Mouse (Mus musculus): ENCODE measurements at regions not wholly inside any gene's neighbourhood (a gene's known extent, or its start where the extent isn't known, plus 50 kb on each side); places are given as distances from the start of the nearest gene placed in this dataset.
A peak's percentile ranks its signal among the peaks of the same experiment; 100 is the strongest.

GRCm38 (mm10) chr3:134102151-134102738, 134.0 kb upstream of the Cxxc4 start:
- no peak overlapping the region for H3K9ac ChIP-seq
- ATAC-seq (ENCODE audit: low FRiP score, low read depth), result no peak

GRCm38 (mm10) chr3:134104625-134105024, 131.7 kb upstream of the Cxxc4 start:
- H3K27me3 ChIP-seq, result no peaks in the 10 kb centered on the region
- WGBS, result 91% methylated on average over 1 of the region's 1 CpGs
- no peak overlapping the region for H3K27ac ChIP-seq (replicated peaks)
- no peak for ATAC-seq (ENCODE audit: low FRiP score, low read depth)
- H3K9me3 ChIP-seq, result no peaks in the 10 kb centered on the region
- no peak overlapping the region for H3K9ac ChIP-seq
- no peak overlapping the region for H3K4me3 ChIP-seq
- H3K36me3 ChIP-seq, result no peaks in the 10 kb centered on the region
- peaks cover 7% of the 10 kb centered on the region; the same call in 1 of the 2 replicates for H3K4me1 ChIP-seq (replicated peaks)
- no peak overlapping the region for H3K4me2 ChIP-seq

More at GRCm38 (mm10) chr3:134102151-134102738, 134.0 kb upstream of the Cxxc4 start:
- Histone ChIP-seq H3K36me3 (no peaks in the 10 kb centered on the region), H3K27ac (replicated peaks) (no peak overlapping the region), H3K27me3 (no peaks in the 10 kb centered on the region), H3K4me2 (no peak overlapping the region), H3K4me1 (replicated peaks) (peaks cover 8% of the 10 kb centered on the region; the same call in 1 of the 2 replicates), H3K9me3 (no peaks in the 10 kb centered on the region), H3K4me3 (no peak overlapping the region)
- 79% methylated on average over 3 of the region's 3 CpGs for WGBS

DNA sequence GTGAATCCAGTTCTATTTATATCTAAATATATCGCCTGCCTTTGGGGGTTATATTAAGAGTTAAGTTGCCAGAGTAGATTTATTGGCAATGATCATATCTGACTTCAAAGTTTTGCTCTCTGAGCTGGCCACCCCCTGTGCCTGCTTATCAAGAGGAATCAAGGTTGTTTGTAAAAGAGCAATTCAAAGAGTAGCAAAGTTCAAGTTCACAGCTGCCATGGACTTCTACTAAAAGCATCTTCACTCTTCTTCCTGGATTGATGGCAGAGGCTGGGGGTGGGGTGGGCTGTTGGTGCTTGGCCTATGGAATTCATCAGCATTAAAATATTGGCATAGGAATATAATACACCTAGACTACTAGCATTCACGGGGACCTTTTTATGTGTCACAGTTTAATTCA, 131.2 kb upstream of the Cxxc4 start:
- H3K27ac ChIP-seq (replicated peaks), result no peak overlapping the region
- no peaks in the 10 kb centered on the region for H3K27me3 ChIP-seq
- 88% methylated on average over 2 of the region's 2 CpGs for WGBS
- H3K4me1 ChIP-seq (replicated peaks), result peaks cover 2% of the 10 kb centered on the region; the same call in 1 of the 2 replicates
- H3K4me2 ChIP-seq, result no peak overlapping the region
- no peaks in the 10 kb centered on the region for H3K9me3 ChIP-seq
- H3K36me3 ChIP-seq, result no peaks in the 10 kb centered on the region
- H3K4me3 ChIP-seq, result no peak overlapping the region
- no peak overlapping the region for H3K9ac ChIP-seq
- no peak for ATAC-seq (ENCODE audit: low FRiP score, low read depth)

GRCm38 (mm10) chr3:134105567-134105966, 130.7 kb upstream of the Cxxc4 start:
- H3K36me3 ChIP-seq, result no peaks in the 10 kb centered on the region
- no peak for ATAC-seq (ENCODE audit: low FRiP score, low read depth)
- 64% methylated on average over 3 of the region's 3 CpGs for WGBS
- H3K27ac ChIP-seq (replicated peaks), result no peak overlapping the region
- no peaks in the 10 kb centered on the region for H3K9me3 ChIP-seq
- H3K27me3 ChIP-seq, result no peaks in the 10 kb centered on the region
- no peak overlapping the region for H3K9ac ChIP-seq
- H3K4me3 ChIP-seq, result no peak overlapping the region
- no peak overlapping the region for H3K4me2 ChIP-seq
- no peaks in the 10 kb centered on the region for H3K4me1 ChIP-seq (replicated peaks)

- no peaks in the 10 kb centered on the region for H3K9me3 ChIP-seq
- H3K4me2 ChIP-seq, result no peak overlapping the region
- H3K27me3 ChIP-seq, result no peaks in the 10 kb centered on the region
- no peak overlapping the region for H3K27ac ChIP-seq (replicated peaks)
- H3K4me1 ChIP-seq (replicated peaks), result no peaks in the 10 kb centered on the region
- no peak overlapping the region for H3K9ac ChIP-seq
- ATAC-seq (ENCODE audit: low FRiP score, low read depth), result no peak; the same call in 1 of the 2 replicates
- H3K4me3 ChIP-seq, result no peak overlapping the region
- H3K36me3 ChIP-seq, result no peaks in the 10 kb centered on the region
- 14% methylated on average over 1 of the region's 1 CpGs for WGBS
These were observed 121.8 kb upstream of the Cxxc4 start for GRCm38 (mm10) chr3:134114501-134114900.

DNA sequence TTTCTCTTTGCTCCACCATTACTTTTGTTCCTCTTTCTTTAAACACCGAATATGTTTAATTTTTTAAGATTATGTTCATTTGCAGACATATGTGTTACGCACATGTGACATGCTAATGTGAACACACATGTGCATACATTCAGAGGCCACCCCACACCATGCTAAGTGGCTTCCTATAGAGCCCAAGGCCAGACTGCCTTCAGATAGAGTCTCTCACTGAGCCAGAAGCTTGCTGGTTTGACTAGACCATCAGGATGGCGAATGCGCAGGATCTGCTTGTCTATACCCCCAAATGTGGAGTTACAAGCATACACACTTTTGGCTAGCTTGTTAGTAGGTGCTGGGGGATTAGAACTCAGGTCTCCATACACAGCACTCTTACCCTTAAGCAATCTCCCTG, 121.3 kb upstream of the Cxxc4 start:
- no peaks in the 10 kb centered on the region for H3K4me1 ChIP-seq (replicated peaks)
- no peak overlapping the region for H3K4me3 ChIP-seq
- WGBS, result 94% methylated on average over 4 of the region's 4 CpGs
- H3K4me2 ChIP-seq, result no peak overlapping the region
- no peaks in the 10 kb centered on the region for H3K36me3 ChIP-seq
- H3K9me3 ChIP-seq, result no peaks in the 10 kb centered on the region
- H3K27me3 ChIP-seq, result no peaks in the 10 kb centered on the region
- H3K27ac ChIP-seq (replicated peaks), result no peak overlapping the region
- ATAC-seq (ENCODE audit: low FRiP score, low read depth), result no peak
- no peak overlapping the region for H3K9ac ChIP-seq

DNA sequence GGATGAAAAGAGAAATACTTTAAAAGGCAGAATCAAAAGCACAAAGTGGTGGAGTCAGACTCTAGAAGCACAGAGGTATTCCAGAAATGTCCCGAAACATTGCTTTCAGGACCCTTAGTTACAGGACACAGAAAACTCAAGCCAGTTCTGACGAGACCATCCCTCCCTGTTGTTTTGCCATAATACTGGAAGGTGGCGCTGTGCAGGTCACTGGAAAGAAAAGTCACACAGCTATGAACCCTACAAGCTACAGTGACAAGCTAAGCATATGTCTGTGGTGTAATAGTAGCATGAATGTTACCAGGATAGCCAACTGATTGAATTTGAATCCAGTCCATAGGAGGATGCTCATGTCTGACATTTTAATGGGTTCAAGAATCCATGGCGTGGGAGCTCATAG, 117.4 kb upstream of the Cxxc4 start:
- H3K9ac ChIP-seq, result no peak overlapping the region
- H3K4me3 ChIP-seq, result no peak overlapping the region
- no peaks in the 10 kb centered on the region for H3K9me3 ChIP-seq
- H3K4me1 ChIP-seq (replicated peaks), result no peaks in the 10 kb centered on the region
- H3K4me2 ChIP-seq, result no peak overlapping the region
- H3K27ac ChIP-seq (replicated peaks), result no peak overlapping the region
- H3K36me3 ChIP-seq, result no peaks in the 10 kb centered on the region
- 68% methylated on average over 4 of the region's 4 CpGs for WGBS
- H3K27me3 ChIP-seq, result no peaks in the 10 kb centered on the region
- ATAC-seq (ENCODE audit: low FRiP score, low read depth), result no peak

GRCm38 (mm10) chr3:134124982-134125381, 111.3 kb upstream of the Cxxc4 start:
- no peak for ATAC-seq (ENCODE audit: low FRiP score, low read depth)
- Histone ChIP-seq H3K27me3 (no peaks in the 10 kb centered on the region), H3K4me3 (no peak overlapping the region), H3K27ac (replicated peaks) (no peak overlapping the region), H3K4me1 (replicated peaks) (no peaks in the 10 kb centered on the region), H3K4me2 (no peak overlapping the region), H3K9me3 (no peaks in the 10 kb centered on the region), H3K36me3 (no peaks in the 10 kb centered on the region), H3K9ac (no peak overlapping the region)

DNA sequence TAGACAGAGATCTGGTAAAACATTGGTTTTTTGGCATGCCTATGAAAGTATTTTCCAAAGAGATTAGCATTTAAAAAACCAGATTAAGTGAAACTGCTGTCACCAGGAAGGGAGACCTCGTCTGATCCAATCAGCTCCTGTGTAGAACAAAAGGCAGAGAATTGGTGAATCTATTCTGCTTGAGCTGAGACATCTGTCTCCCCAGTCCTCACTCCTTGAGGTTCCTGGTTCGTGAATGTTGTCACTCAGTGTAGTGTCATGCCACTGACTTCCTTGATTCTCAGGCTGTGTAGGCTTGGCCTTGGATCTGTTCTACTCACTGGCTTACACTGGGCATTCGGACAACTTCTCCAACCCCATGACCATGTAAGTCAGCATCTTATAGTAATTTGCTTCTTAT, 105.9 kb upstream of the Cxxc4 start:
- H3K9me3 ChIP-seq, result no peaks in the 10 kb centered on the region
- no peak for ATAC-seq (ENCODE audit: low FRiP score, low read depth)
- H3K9ac ChIP-seq, result no peak overlapping the region
- H3K4me3 ChIP-seq, result no peak overlapping the region
- no peaks in the 10 kb centered on the region for H3K27me3 ChIP-seq
- no peak overlapping the region for H3K4me2 ChIP-seq
- H3K4me1 ChIP-seq (replicated peaks), result no peaks in the 10 kb centered on the region
- 37% methylated on average over 3 of the region's 3 CpGs for WGBS
- no peak overlapping the region for H3K27ac ChIP-seq (replicated peaks)
- no peaks in the 10 kb centered on the region for H3K36me3 ChIP-seq

- H3K9ac ChIP-seq, result no peak overlapping the region
- no peaks in the 10 kb centered on the region for H3K27me3 ChIP-seq
- no peaks in the 10 kb centered on the region for H3K36me3 ChIP-seq
- 64% methylated on average over 7 of the region's 7 CpGs for WGBS
- ATAC-seq (ENCODE audit: low FRiP score, low read depth), result no peak
- H3K4me2 ChIP-seq, result 0 out of 2 replicates have a peak overlapping the region, but pooled peaks have one; percentile 53
- peaks cover 21% of the 10 kb centered on the region for H3K4me1 ChIP-seq (replicated peaks)
- H3K4me3 ChIP-seq, result no peak overlapping the region
- H3K27ac ChIP-seq (replicated peaks), result peak overlapping the region; percentile 63; the same call in 1 of the 2 replicates
- no peaks in the 10 kb centered on the region for H3K9me3 ChIP-seq
These were observed 91.0 kb upstream of the Cxxc4 start for GRCm38 (mm10) chr3:134145251-134145650.

- H3K9me3 ChIP-seq, result no peaks in the 10 kb centered on the region
- WGBS, result 71% methylated on average over 3 of the region's 3 CpGs
- peak overlapping the region; percentile 53; the same call in 1 of the 2 replicates for H3K4me2 ChIP-seq
- peaks cover 21% of the 10 kb centered on the region for H3K4me1 ChIP-seq (replicated peaks)
- peak overlapping the region; percentile 63; the same call in 1 of the 2 replicates for H3K27ac ChIP-seq (replicated peaks)
- 0 out of 2 replicates have a peak overlapping the region, but pooled peaks have one; percentile 13 for H3K9ac ChIP-seq
- H3K27me3 ChIP-seq, result no peaks in the 10 kb centered on the region
- peak; percentile 24; the same call in 1 of the 2 replicates for ATAC-seq (ENCODE audit: low FRiP score, low read depth)
- no peaks in the 10 kb centered on the region for H3K36me3 ChIP-seq
- H3K4me3 ChIP-seq, result no peak overlapping the region
These were observed 90.3 kb upstream of the Cxxc4 start for GRCm38 (mm10) chr3:134145935-134146334.

- peak overlapping the region; percentile 53 for H3K4me2 ChIP-seq
- peaks cover 21% of the 10 kb centered on the region for H3K4me1 ChIP-seq (replicated peaks)
- H3K9ac ChIP-seq, result peak overlapping the region; percentile 30
- no peaks in the 10 kb centered on the region for H3K36me3 ChIP-seq
- peak; percentile 98 for ATAC-seq (ENCODE audit: low FRiP score, low read depth)
- 15% methylated on average over 14 of the region's 14 CpGs for WGBS
- H3K9me3 ChIP-seq, result no peaks in the 10 kb centered on the region
- no peaks in the 10 kb centered on the region for H3K27me3 ChIP-seq
- peak overlapping the region; percentile 82 for H3K27ac ChIP-seq (replicated peaks)
- H3K4me3 ChIP-seq, result peak overlapping the region; percentile 29
These were observed 89.7 kb upstream of the Cxxc4 start for GRCm38 (mm10) chr3:134146373-134147224.
